Mouse (Mus musculus): Measurements from ENCODE around the gene Olfr610. TPM values are rescaled to one million over a fixed set of nuclear protein-coding genes. Genes with fewer than 3 reads are reported as not detected.

The Olfr610 gene
- not detected for polyA plus RNA-seq (2014; fragmentation: Illumina TruSeq; extraction: RNeasy Lipid Tissue Mini Kit (QIAGEN cat#74804); ENCODE audit: low read depth, low replicate concordance)

GRCm38 (mm10) chr7:103512022-103512421 lies at the start of gene Olfr610:
Gene Olfr610, minus strand, starts transcription at chr7:103512122.

DNA sequence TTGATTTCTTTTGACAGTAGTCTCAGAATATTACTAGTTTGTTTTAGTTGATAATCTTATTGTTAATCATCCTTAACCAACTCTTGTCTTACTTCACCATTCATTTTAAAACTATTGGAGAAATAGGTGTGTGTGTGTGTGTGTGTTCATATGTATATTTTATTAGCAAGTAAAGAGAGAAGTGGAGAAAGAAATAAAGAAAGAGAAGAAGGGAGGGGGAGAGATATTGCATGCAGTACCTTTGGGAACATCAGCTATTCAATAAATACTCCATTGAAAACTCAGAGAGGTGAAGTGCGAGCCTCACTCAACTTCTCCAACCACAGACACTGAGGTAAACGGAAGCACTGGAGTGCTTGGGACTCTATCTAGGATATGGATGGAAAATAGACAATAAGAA lies 43.9 kb upstream of the Olfr610 start, which contains the start of gene Olfr615:
Gene Olfr615 (plus strand): TSS at position 301 of the 400 bp plus-strand sequence.

DNA sequence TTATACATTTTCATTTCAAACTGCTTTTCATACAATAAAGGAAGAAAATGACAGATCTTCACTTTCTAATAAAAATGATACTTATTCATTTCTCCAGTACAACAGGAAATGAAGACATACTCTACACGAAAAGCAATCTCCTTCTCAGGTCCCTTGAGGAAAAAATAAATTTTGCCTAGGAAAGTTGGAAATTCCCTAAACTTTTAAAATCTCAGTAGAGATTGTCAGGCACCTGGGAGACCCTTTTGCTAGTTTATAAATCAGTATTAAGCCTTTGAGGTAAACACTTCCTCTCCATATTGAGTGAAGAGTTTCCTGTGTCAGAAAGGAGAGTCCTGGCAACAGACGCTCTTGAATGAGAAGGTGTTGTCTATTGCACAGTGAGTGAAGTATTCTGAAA lies 35.9 kb upstream of the Olfr610 start, which contains the start of gene Olfr613:
Gene Olfr613 (plus strand): TSS at position 301 of the 400 bp plus-strand sequence.

GRCm38 (mm10) chr7:103542617-103543016 lies 30.7 kb upstream of the Olfr610 start, which contains the start of gene Olfr612:
Gene Olfr612, minus strand, starts transcription at chr7:103542717.

GRCm38 (mm10) chr7:103520746-103521145 lies 8.8 kb upstream of the Olfr610 start, which contains the start of gene Olfr611:
Gene Olfr611, minus strand, starts transcription at chr7:103520846.

GRCm38 (mm10) chr7:103497962-103498361 lies 14.0 kb downstream of the Olfr610 start, which contains the start of gene Olfr609:
Gene Olfr609, minus strand, starts transcription at chr7:103498062.

DNA sequence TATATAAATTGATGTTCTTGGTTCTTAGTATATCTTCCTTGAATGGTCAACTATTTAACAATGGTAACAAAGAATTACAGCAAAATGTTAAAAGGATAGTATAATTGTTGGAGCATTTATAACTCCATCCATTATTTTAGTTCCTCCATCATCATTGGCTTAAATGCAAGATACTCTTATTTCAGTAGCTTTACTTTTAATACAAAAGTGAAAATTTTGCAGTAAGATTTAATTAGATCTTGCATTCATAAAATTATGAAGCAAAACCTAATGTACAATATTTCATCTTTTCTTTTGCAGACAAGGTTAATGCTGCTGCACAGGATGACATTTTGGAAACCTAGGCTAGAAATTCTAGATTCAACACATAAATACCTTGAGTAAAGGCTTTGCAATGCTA lies 42.3 kb downstream of the Olfr610 start, which contains the start of gene Olfr608:
Gene Olfr608 (plus strand): TSS at position 301 of the 400 bp plus-strand sequence.

Other genes starting within 250 kb of the Olfr610 start
- not detected for gene Olfr596, start 206.5 kb downstream of the Olfr610 start, polyA plus RNA-seq (2014; fragmentation: Illumina TruSeq; extraction: RNeasy Lipid Tissue Mini Kit (QIAGEN cat#74804); ENCODE audit: low read depth, low replicate concordance)
- not detected for gene Olfr597, start 195.8 kb downstream of the Olfr610 start, polyA plus RNA-seq (2014; fragmentation: Illumina TruSeq; extraction: RNeasy Lipid Tissue Mini Kit (QIAGEN cat#74804); ENCODE audit: low read depth, low replicate concordance)
- gene Olfr598, start 188.6 kb downstream of the Olfr610 start, polyA plus RNA-seq (2014; fragmentation: Illumina TruSeq; extraction: RNeasy Lipid Tissue Mini Kit (QIAGEN cat#74804); ENCODE audit: low read depth, low replicate concordance): not detected
- gene Olfr599, start 176.2 kb downstream of the Olfr610 start, polyA plus RNA-seq (2014; fragmentation: Illumina TruSeq; extraction: RNeasy Lipid Tissue Mini Kit (QIAGEN cat#74804); ENCODE audit: low read depth, low replicate concordance): not detected
- not detected for gene Olfr600, start 162.5 kb downstream of the Olfr610 start, polyA plus RNA-seq (2014; fragmentation: Illumina TruSeq; extraction: RNeasy Lipid Tissue Mini Kit (QIAGEN cat#74804); ENCODE audit: low read depth, low replicate concordance)
- gene Olfr601, start 149.5 kb downstream of the Olfr610 start, polyA plus RNA-seq (2014; fragmentation: Illumina TruSeq; extraction: RNeasy Lipid Tissue Mini Kit (QIAGEN cat#74804); ENCODE audit: low read depth, low replicate concordance): not detected
- not detected for gene Olfr603, start 125.9 kb downstream of the Olfr610 start, polyA plus RNA-seq (2014; fragmentation: Illumina TruSeq; extraction: RNeasy Lipid Tissue Mini Kit (QIAGEN cat#74804); ENCODE audit: low read depth, low replicate concordance)
- gene Usp17lc, start 97.0 kb downstream of the Olfr610 start, polyA plus RNA-seq (2014; fragmentation: Illumina TruSeq; extraction: RNeasy Lipid Tissue Mini Kit (QIAGEN cat#74804); ENCODE audit: low read depth, low replicate concordance): not detected
- not detected for gene Olfr605, start 66.7 kb downstream of the Olfr610 start, polyA plus RNA-seq (2014; fragmentation: Illumina TruSeq; extraction: RNeasy Lipid Tissue Mini Kit (QIAGEN cat#74804); ENCODE audit: low read depth, low replicate concordance)
- not detected for gene Olfr606, start 63.1 kb downstream of the Olfr610 start, polyA plus RNA-seq (2014; fragmentation: Illumina TruSeq; extraction: RNeasy Lipid Tissue Mini Kit (QIAGEN cat#74804); ENCODE audit: low read depth, low replicate concordance)
- gene Olfr607, start 48.0 kb downstream of the Olfr610 start, polyA plus RNA-seq (2014; fragmentation: Illumina TruSeq; extraction: RNeasy Lipid Tissue Mini Kit (QIAGEN cat#74804); ENCODE audit: low read depth, low replicate concordance): not detected
- not detected for gene Olfr608, start 42.2 kb downstream of the Olfr610 start, polyA plus RNA-seq (2014; fragmentation: Illumina TruSeq; extraction: RNeasy Lipid Tissue Mini Kit (QIAGEN cat#74804); ENCODE audit: low read depth, low replicate concordance)
- gene Olfr609, start 14.1 kb downstream of the Olfr610 start, polyA plus RNA-seq (2014; fragmentation: Illumina TruSeq; extraction: RNeasy Lipid Tissue Mini Kit (QIAGEN cat#74804); ENCODE audit: low read depth, low replicate concordance): not detected
- gene Olfr611, start 8.7 kb upstream of the Olfr610 start, polyA plus RNA-seq (2014; fragmentation: Illumina TruSeq; extraction: RNeasy Lipid Tissue Mini Kit (QIAGEN cat#74804); ENCODE audit: low read depth, low replicate concordance): not detected
- not detected for gene Olfr612, start 30.6 kb upstream of the Olfr610 start, polyA plus RNA-seq (2014; fragmentation: Illumina TruSeq; extraction: RNeasy Lipid Tissue Mini Kit (QIAGEN cat#74804); ENCODE audit: low read depth, low replicate concordance)
- gene Olfr613, start 36.0 kb upstream of the Olfr610 start, polyA plus RNA-seq (2014; fragmentation: Illumina TruSeq; extraction: RNeasy Lipid Tissue Mini Kit (QIAGEN cat#74804); ENCODE audit: low read depth, low replicate concordance): not detected
- gene Olfr615, start 44.0 kb upstream of the Olfr610 start, polyA plus RNA-seq (2014; fragmentation: Illumina TruSeq; extraction: RNeasy Lipid Tissue Mini Kit (QIAGEN cat#74804); ENCODE audit: low read depth, low replicate concordance): not detected
- gene Olfr616, start 57.0 kb upstream of the Olfr610 start, polyA plus RNA-seq (2014; fragmentation: Illumina TruSeq; extraction: RNeasy Lipid Tissue Mini Kit (QIAGEN cat#74804); ENCODE audit: low read depth, low replicate concordance): not detected
- gene Olfr617, start 60.9 kb upstream of the Olfr610 start, polyA plus RNA-seq (2014; fragmentation: Illumina TruSeq; extraction: RNeasy Lipid Tissue Mini Kit (QIAGEN cat#74804); ENCODE audit: low read depth, low replicate concordance): not detected
- not detected for gene Olfr618, start 78.0 kb upstream of the Olfr610 start, polyA plus RNA-seq (2014; fragmentation: Illumina TruSeq; extraction: RNeasy Lipid Tissue Mini Kit (QIAGEN cat#74804); ENCODE audit: low read depth, low replicate concordance)
- not detected for gene Olfr619, start 88.5 kb upstream of the Olfr610 start, polyA plus RNA-seq (2014; fragmentation: Illumina TruSeq; extraction: RNeasy Lipid Tissue Mini Kit (QIAGEN cat#74804); ENCODE audit: low read depth, low replicate concordance)
- not detected for gene Olfr620, start 100.4 kb upstream of the Olfr610 start, polyA plus RNA-seq (2014; fragmentation: Illumina TruSeq; extraction: RNeasy Lipid Tissue Mini Kit (QIAGEN cat#74804); ENCODE audit: low read depth, low replicate concordance)
- gene Olfr622, start 130.6 kb upstream of the Olfr610 start, polyA plus RNA-seq (2014; fragmentation: Illumina TruSeq; extraction: RNeasy Lipid Tissue Mini Kit (QIAGEN cat#74804); ENCODE audit: low read depth, low replicate concordance): not detected
- gene Olfr623, start 151.6 kb upstream of the Olfr610 start, polyA plus RNA-seq (2014; fragmentation: Illumina TruSeq; extraction: RNeasy Lipid Tissue Mini Kit (QIAGEN cat#74804); ENCODE audit: low read depth, low replicate concordance): not detected
- gene Olfr624, start 159.1 kb upstream of the Olfr610 start, polyA plus RNA-seq (2014; fragmentation: Illumina TruSeq; extraction: RNeasy Lipid Tissue Mini Kit (QIAGEN cat#74804); ENCODE audit: low read depth, low replicate concordance): 0.11 TPM
- not detected for gene Olfr625-ps1, start 170.6 kb upstream of the Olfr610 start, polyA plus RNA-seq (2014; fragmentation: Illumina TruSeq; extraction: RNeasy Lipid Tissue Mini Kit (QIAGEN cat#74804); ENCODE audit: low read depth, low replicate concordance)
- gene Olfr243, start 202.5 kb upstream of the Olfr610 start, polyA plus RNA-seq (2014; fragmentation: Illumina TruSeq; extraction: RNeasy Lipid Tissue Mini Kit (QIAGEN cat#74804); ENCODE audit: low read depth, low replicate concordance): not detected
- not detected for gene Olfr628, start 218.3 kb upstream of the Olfr610 start, polyA plus RNA-seq (2014; fragmentation: Illumina TruSeq; extraction: RNeasy Lipid Tissue Mini Kit (QIAGEN cat#74804); ENCODE audit: low read depth, low replicate concordance)
- not detected for gene Olfr629, start 232.8 kb upstream of the Olfr610 start, polyA plus RNA-seq (2014; fragmentation: Illumina TruSeq; extraction: RNeasy Lipid Tissue Mini Kit (QIAGEN cat#74804); ENCODE audit: low read depth, low replicate concordance)
- not detected for gene Olfr630, start 245.2 kb upstream of the Olfr610 start, polyA plus RNA-seq (2014; fragmentation: Illumina TruSeq; extraction: RNeasy Lipid Tissue Mini Kit (QIAGEN cat#74804); ENCODE audit: low read depth, low replicate concordance)

All from adipose tissue, adult 10 weeks (tissue).